Mouse (Mus musculus): ENCODE results near the gene Scp2d1. TPM values are rescaled to one million over a fixed set of nuclear protein-coding genes. Genes with fewer than 3 reads are reported as not detected.

Scp2d1 gene
- total and polyA plus RNA-seq, 2 experiments from 2014 or later, result not detected

DNA sequence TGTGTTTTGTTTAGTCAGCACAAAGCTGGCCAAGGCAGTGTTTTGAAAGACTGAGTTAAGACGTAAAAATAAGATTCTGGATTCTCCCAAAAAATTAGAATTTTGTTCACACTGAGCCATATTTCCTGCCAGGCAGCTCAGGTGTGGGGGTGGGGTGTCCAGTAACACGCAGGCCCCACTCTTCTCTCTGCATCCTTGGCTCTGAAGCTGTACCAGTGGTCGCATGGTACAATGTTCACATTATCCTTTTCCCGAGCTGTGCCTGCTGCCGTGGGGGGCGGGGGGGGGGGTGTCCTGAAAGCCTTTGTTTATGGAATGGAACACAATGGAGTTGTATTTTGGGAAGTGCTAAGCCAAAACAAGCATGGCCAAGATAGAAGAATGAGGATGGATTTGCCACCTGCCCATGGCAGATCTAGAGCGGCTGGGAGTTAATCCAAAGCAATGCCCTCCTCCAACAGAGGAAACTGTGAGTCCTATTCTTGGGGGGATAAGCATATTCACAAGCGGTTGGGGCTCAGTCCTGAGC lies 5.1 kb downstream of the Scp2d1 start:
- Histone ChIP-seq H3K9ac (replicated peaks; ENCODE audit: low read length, poor library complexity, severe bottlenecking) (no peak overlapping the region), H3K27me3 (ENCODE audit: insufficient read depth, low read length) (no peaks in the 10 kb centered on the region), H3K4me3 (ENCODE audit: low read depth, low read length) (no peak overlapping the region), H3K36me3 (ENCODE audit: insufficient read depth, low read length) (no peaks in the 10 kb centered on the region), H3K4me2 (ENCODE audit: low read depth, low read length, poor library complexity, severe bottlenecking) (no peak overlapping the region), H3K4me1 (ENCODE audit: insufficient read depth, low read length) (no peaks in the 10 kb centered on the region), H3K9me3 (ENCODE audit: low read length) (no peaks in the 10 kb centered on the region), H3K27ac (ENCODE audit: low read depth, low read length) (no peak overlapping the region)
- WGBS, result 60% methylated on average over 8 of the region's 8 CpGs
- DNase-seq (ENCODE audit: low spot score) (no peak), ATAC-seq (ENCODE audit: low FRiP score) (no peak)
- TF ChIP-seq CTCF (IDR thresholded peaks at IDR 0.05), result no peak

GRCm38 (mm10) chr2:144836667-144837311 lies 13.3 kb downstream of the Scp2d1 start:
- no peak for ATAC-seq (ENCODE audit: low FRiP score)
- Histone ChIP-seq H3K4me3 (ENCODE audit: low read depth, low read length) (no peak overlapping the region), H3K4me2 (ENCODE audit: low read depth, low read length, poor library complexity, severe bottlenecking) (no peak overlapping the region), H3K4me1 (ENCODE audit: insufficient read depth, low read length) (no peaks in the 10 kb centered on the region), H3K27me3 (ENCODE audit: insufficient read depth, low read length) (no peaks in the 10 kb centered on the region), H3K36me3 (ENCODE audit: insufficient read depth, low read length) (no peaks in the 10 kb centered on the region), H3K9me3 (ENCODE audit: low read length) (no peaks in the 10 kb centered on the region), H3K27ac (ENCODE audit: low read depth, low read length) (no peak overlapping the region), H3K9ac (replicated peaks; ENCODE audit: low read length, poor library complexity, severe bottlenecking) (no peak overlapping the region)
- 93% methylated on average over 5 of the region's 5 CpGs for WGBS
- no peak for DNase-seq (ENCODE audit: low spot score)
- TF ChIP-seq CTCF (IDR thresholded peaks at IDR 0.05), result no peak

DNA sequence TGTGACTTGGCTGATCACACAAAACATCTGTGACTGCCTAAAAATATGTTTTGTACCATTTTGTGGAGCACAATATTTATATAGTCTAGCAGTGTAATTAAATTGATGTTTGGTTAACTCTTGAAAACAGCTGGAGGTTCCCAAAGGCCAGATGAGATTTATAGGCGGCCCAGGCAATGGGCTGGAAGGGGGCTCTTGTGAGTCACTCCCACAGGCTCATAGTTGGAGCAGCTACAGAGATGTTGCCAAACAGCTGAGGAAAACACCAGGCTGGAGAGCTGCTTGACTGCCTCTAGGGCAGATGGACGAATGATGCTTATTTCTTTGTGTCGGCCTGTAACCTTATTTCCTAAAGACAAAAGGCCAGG lies 13.8 kb downstream of the Scp2d1 start:
- Histone ChIP-seq H3K36me3 (ENCODE audit: insufficient read depth, low read length) (no peaks in the 10 kb centered on the region), H3K27me3 (ENCODE audit: insufficient read depth, low read length) (no peaks in the 10 kb centered on the region), H3K4me1 (ENCODE audit: insufficient read depth, low read length) (no peaks in the 10 kb centered on the region), H3K9ac (replicated peaks; ENCODE audit: low read length, poor library complexity, severe bottlenecking) (no peak overlapping the region), H3K4me3 (ENCODE audit: low read depth, low read length) (no peak overlapping the region), H3K9me3 (ENCODE audit: low read length) (no peaks in the 10 kb centered on the region), H3K27ac (ENCODE audit: low read depth, low read length) (no peak overlapping the region), H3K4me2 (ENCODE audit: low read depth, low read length, poor library complexity, severe bottlenecking) (no peak overlapping the region)
- DNase-seq (ENCODE audit: low spot score) (no peak), ATAC-seq (ENCODE audit: low FRiP score) (no peak)
- WGBS, result 85% methylated on average over 3 of the region's 3 CpGs
- no peak for TF ChIP-seq CTCF (IDR thresholded peaks at IDR 0.05)

DNA sequence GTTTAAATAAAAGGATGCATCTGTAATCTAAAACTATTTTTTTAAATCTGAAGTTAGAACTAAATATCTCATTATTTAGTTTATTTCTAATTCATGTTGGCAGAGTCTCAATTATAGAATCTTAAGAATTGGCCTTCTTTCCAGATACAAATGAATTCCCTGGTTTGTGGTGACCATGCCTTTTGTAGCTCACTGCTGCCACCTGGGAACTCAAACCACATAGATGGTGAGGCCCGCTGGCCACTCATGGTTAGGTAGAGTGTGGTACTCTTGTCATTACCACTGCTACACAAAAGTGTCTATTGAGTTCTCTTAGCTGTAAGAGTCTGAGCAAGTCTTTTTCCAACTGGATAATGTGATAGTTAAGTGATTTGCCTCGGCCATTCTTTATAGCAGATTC lies 45.4 kb downstream of the Scp2d1 start:
- H3K4me1 ChIP-seq (ENCODE audit: insufficient read depth, low read length), result no peaks in the 10 kb centered on the region
- WGBS, result 84% methylated on average over 2 of the region's 2 CpGs
- no peak overlapping the region for H3K9ac ChIP-seq (replicated peaks; ENCODE audit: low read length, poor library complexity, severe bottlenecking)
- no peak for ATAC-seq (ENCODE audit: low FRiP score)
- H3K4me2 ChIP-seq (ENCODE audit: low read depth, low read length, poor library complexity, severe bottlenecking), result no peak overlapping the region
- H3K4me3 ChIP-seq (ENCODE audit: low read depth, low read length), result no peak overlapping the region
- no peak overlapping the region for H3K27ac ChIP-seq (ENCODE audit: low read depth, low read length)
- DNase-seq (ENCODE audit: low spot score), result no peak
- no peaks in the 10 kb centered on the region for H3K9me3 ChIP-seq (ENCODE audit: low read length)
- H3K36me3 ChIP-seq (ENCODE audit: insufficient read depth, low read length), result no peaks in the 10 kb centered on the region
- peak; percentile 35 for TF ChIP-seq CTCF (IDR thresholded peaks at IDR 0.05)
- no peaks in the 10 kb centered on the region for H3K27me3 ChIP-seq (ENCODE audit: insufficient read depth, low read length)

Other genes with a start within 250 kb of the Scp2d1 start
- gene Smim26, start 229.6 kb upstream of the Scp2d1 start, total RNA-seq (2014; rRNA removed), result 19.1 and 25.0 TPM in 2 replicates
- 72.2 and 74.1 TPM in 2 replicates for gene Smim26, start 229.6 kb upstream of the Scp2d1 start, polyA plus RNA-seq (2015; fragmentation: Nextera tagmentation; extraction: Ambion mirVana)
- gene Dtd1, start 223.8 kb upstream of the Scp2d1 start, total RNA-seq (2014; rRNA removed), result 88.7 and 105 TPM in 2 replicates
- 202 and 217 TPM in 2 replicates for gene Dtd1, start 223.8 kb upstream of the Scp2d1 start, polyA plus RNA-seq (2015; fragmentation: Nextera tagmentation; extraction: Ambion mirVana)

Measured in midbrain, postnatal 0 days (tissue).